Mouse (Mus musculus) heart, adult 2 months (tissue): ENCODE results near the gene Jmjd4. TPM values are rescaled to one million over a fixed set of nuclear protein-coding genes. Genes with fewer than 3 reads are reported as not detected.

Experiments used
- DNase-seq, 2 experiments: peaks; one replicate each; pipeline ENCODE4 v3.0.0; 2021
- H3K27ac ChIP-seq: fragments of 200-600 bp; 2 replicates; pipeline ENCODE4 v1.8.1; 2022
- H3K27me3 ChIP-seq: fragments of 200-500 bp; 2 replicates; pipeline ENCODE4 v1.6.1; 2012; ENCODE audit warnings: mild to moderate bottlenecking, low read length, inconsistent platforms, mixed read lengths; ENCODE audit not compliant: control insufficient read depth, insufficient read depth
- H3K36me3 ChIP-seq: fragments of 200-500 bp; 2 replicates; pipeline ENCODE4 v1.6.1; 2012; ENCODE audit warnings: low read length, inconsistent platforms; ENCODE audit not compliant: control insufficient read depth, insufficient read depth
- H3K4me1 ChIP-seq: fragments of 200-500 bp; 2 replicates; pipeline ENCODE4 v1.6.1; 2011; ENCODE audit warnings: low read length; ENCODE audit not compliant: control insufficient read depth, insufficient read depth
- H3K4me3 ChIP-seq: fragments of 200-600 bp; 2 replicates; pipeline ENCODE4 v1.8.1; 2022
- H3K79me2 ChIP-seq: fragments of 200-500 bp; replicated peaks from 2 replicates; pipeline ENCODE4 v1.6.1; 2012; ENCODE audit warnings: mild to moderate bottlenecking, inconsistent platforms, low read length, moderate library complexity, mixed read lengths; ENCODE audit not compliant: control insufficient read depth, insufficient read depth
- H3K9ac ChIP-seq: fragments of 200-500 bp; 2 replicates; pipeline ENCODE4 v1.6.1; 2012; ENCODE audit warnings: low read depth, mild to moderate bottlenecking, control low read depth, inconsistent platforms, low read length, mixed read lengths
- CTCF ChIP-seq: fragments of 200-600 bp; IDR thresholded peaks from 2 replicates; pipeline ENCODE4 v1.8.1; 2022; ENCODE audit warnings: antibody characterized with exemption, mild to moderate bottlenecking, moderate library complexity
- EP300 ChIP-seq: fragments of 200-500 bp; IDR thresholded peaks from 2 replicates; pipeline ENCODE4 v1.6.1; 2011; ENCODE audit warnings: low read depth, low read length, control low read depth; ENCODE audit not compliant: insufficient read depth
- POLR2A ChIP-seq: fragments of 200-500 bp; IDR thresholded peaks from 2 replicates; pipeline ENCODE4 v1.6.1; 2011; ENCODE audit warnings: mild to moderate bottlenecking, low read depth, low read length, control low read depth; ENCODE audit not compliant: insufficient read depth
- WGBS: fragments of 180-500 bp; shearing (Covaris S2); methylation state at CpG from one replicate; pipeline ENCODE4 v1.1.7; 2018; 5-methylcytosine and 5-hydroxymethylcytosine counted together
- intact Hi-C: fragments of 180-260 bp; cut with DNase I; formaldehyde crosslinking; loops from one replicate; pipeline ENCODE4 v1.15.1; 2025
- polyA plus RNA-seq: library from polyadenylated mRNA; depleted of rRNA; stranded (reverse); fragments of >200 nt; gene quantifications from 2 replicates; pipeline ENCODE4 v1.2.3, GENCODE M21; 2012; rRNA removed
- total RNA-seq, 2 experiments: library from RNA; stranded (reverse); gene quantifications; 2 replicates each; pipeline ENCODE4 v1.2.3; 2021

Gene Jmjd4
- total and polyA plus RNA-seq, 3 experiments = 6.6 to 12.9 (median 11.8) TPM

DNA sequence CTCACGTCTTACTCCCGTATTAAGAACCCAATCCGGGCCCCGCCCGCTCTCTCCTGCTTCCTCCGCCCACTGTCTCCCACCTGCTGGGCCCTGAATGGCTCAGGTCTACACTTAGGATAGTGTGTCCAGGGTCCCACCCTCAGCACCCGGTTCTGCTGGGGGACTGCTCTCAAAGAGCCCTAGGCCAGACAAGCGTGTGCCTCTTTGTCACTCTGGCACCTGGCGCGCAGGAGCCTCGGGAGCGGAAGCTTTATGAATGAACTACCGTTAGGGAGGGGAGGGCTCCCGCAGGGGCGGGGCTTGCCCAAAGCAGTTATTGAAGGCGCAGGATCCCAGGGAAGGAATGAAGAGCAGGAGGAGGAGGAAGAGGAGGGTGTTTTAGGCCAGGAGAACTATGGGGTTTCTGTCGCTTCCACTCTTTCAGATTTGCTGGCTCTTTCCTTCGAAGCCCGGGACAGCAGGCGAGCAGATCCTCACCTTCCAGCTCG, 55.5 kb downstream of the Jmjd4 start:
- intact Hi-C loops = no loop called here
- peak overlapping the region; percentile 93 for H3K4me3 ChIP-seq
- TF ChIP-seq POLR2A (peak; percentile 39; the same call in 1 of the 2 replicates), EP300 (no peak)
- H3K4me1 ChIP-seq = peaks cover 1% of the 10 kb centered on the region; the same call in 1 of the 2 replicates
- H3K27ac ChIP-seq = peak overlapping the region; percentile 91
- DNase-seq = peak; percentile 60 to 66
- H3K27me3 ChIP-seq = no peaks in the 10 kb centered on the region
- H3K79me2 ChIP-seq = no peaks in the 10 kb centered on the region
- H3K9ac ChIP-seq = peak overlapping the region; percentile 97
- H3K36me3 ChIP-seq = no peaks in the 10 kb centered on the region; the same call in 1 of the 2 replicates
- 2% methylated on average over 21 of the region's 21 CpGs for WGBS

GRCm38 (mm10) chr11:59505839-59506712, 56.2 kb downstream of the Jmjd4 start:
- TF ChIP-seq CTCF = no peak
- peak; percentile 29; the same call in 1 of the 2 replicates for TF ChIP-seq POLR2A
- TF ChIP-seq EP300 = peak; percentile 48; the same call in 1 of the 2 replicates
- H3K4me3 ChIP-seq = peak overlapping the region; percentile 93
- 1% methylated on average over 71 of the region's 71 CpGs for WGBS
- no peaks in the 10 kb centered on the region for H3K79me2 ChIP-seq
- peaks cover 1% of the 10 kb centered on the region; the same call in 1 of the 2 replicates for H3K4me1 ChIP-seq
- peak overlapping the region; percentile 91 for H3K27ac ChIP-seq
- H3K9ac ChIP-seq = peak overlapping the region; percentile 97
- DNase-seq = peak; percentile 93
- H3K27me3 ChIP-seq = no peaks in the 10 kb centered on the region
- intact Hi-C loops = no loop called here
- no peaks in the 10 kb centered on the region; the same call in 1 of the 2 replicates for H3K36me3 ChIP-seq

GRCm38 (mm10) chr11:59506713-59507074, 56.8 kb downstream of the Jmjd4 start:
- peak overlapping the region; percentile 97 for H3K9ac ChIP-seq
- WGBS = 2% methylated on average over 14 of the region's 14 CpGs
- H3K27me3 ChIP-seq = no peaks in the 10 kb centered on the region
- peak overlapping the region; percentile 91 for H3K27ac ChIP-seq
- H3K79me2 ChIP-seq = no peaks in the 10 kb centered on the region
- no peak for TF ChIP-seq EP300
- no peak for TF ChIP-seq POLR2A
- no peak for TF ChIP-seq CTCF
- H3K4me1 ChIP-seq = peaks cover 1% of the 10 kb centered on the region; the same call in 1 of the 2 replicates
- peak overlapping the region; percentile 93 for H3K4me3 ChIP-seq
- intact Hi-C loops = no loop called here
- no peak for DNase-seq
- H3K36me3 ChIP-seq = no peaks in the 10 kb centered on the region; the same call in 1 of the 2 replicates

Other genes starting within 250 kb of the Jmjd4 start
- gene Mrpl55, start 247.6 kb upstream of the Jmjd4 start, total RNA-seq = 100 to 1,000 TPM; 113 to 117 TPM
- 78.1 and 110 TPM in 2 replicates for gene Mrpl55, start 247.6 kb upstream of the Jmjd4 start, polyA plus RNA-seq
- gene 2310033P09Rik, start 241.7 kb upstream of the Jmjd4 start, total RNA-seq = 1 to 10 TPM; 8.4 to 9.4 TPM
- 10.7 and 12.1 TPM in 2 replicates for gene 2310033P09Rik, start 241.7 kb upstream of the Jmjd4 start, polyA plus RNA-seq
- gene Arf1, start 221.8 kb upstream of the Jmjd4 start, total RNA-seq = 100 to 1,000 TPM; 245 to 274 TPM
- 345 and 383 TPM in 2 replicates for gene Arf1, start 221.8 kb upstream of the Jmjd4 start, polyA plus RNA-seq
- gene Wnt3a, start 159.3 kb upstream of the Jmjd4 start, total RNA-seq = not detected
- gene Wnt3a, start 159.3 kb upstream of the Jmjd4 start, polyA plus RNA-seq = not detected in 2 replicates
- gene Wnt9a, start 143.1 kb upstream of the Jmjd4 start, total RNA-seq = 1 to 10 TPM; 4.3 to 4.6 TPM
- gene Wnt9a, start 143.1 kb upstream of the Jmjd4 start, polyA plus RNA-seq = 4.6 and 7.2 TPM in 2 replicates
- not detected for gene Prss38, start 74.4 kb upstream of the Jmjd4 start, total RNA-seq
- not detected in 2 replicates for gene Prss38, start 74.4 kb upstream of the Jmjd4 start, polyA plus RNA-seq
- 10 to 100 TPM; 37.7 to 42.2 TPM for gene Snap47, start 1.1 kb downstream of the Jmjd4 start, total RNA-seq
- 49.4 and 85.7 TPM in 2 replicates for gene Snap47, start 1.1 kb downstream of the Jmjd4 start, polyA plus RNA-seq
- 1 to 10 TPM; 3.0 to 4.7 TPM for gene Zfp867, start 22.4 kb downstream of the Jmjd4 start, total RNA-seq
- gene Zfp867, start 22.4 kb downstream of the Jmjd4 start, polyA plus RNA-seq = 1.00 and 2.1 TPM in 2 replicates
- gene Zkscan17, start 76.7 kb downstream of the Jmjd4 start, total RNA-seq = 10 to 100 TPM; 11.7 to 14.8 TPM
- 7.8 and 10.0 TPM in 2 replicates for gene Zkscan17, start 76.7 kb downstream of the Jmjd4 start, polyA plus RNA-seq
- gene Nlrp3, start 91.5 kb downstream of the Jmjd4 start, total RNA-seq = under 1 TPM; 0.45 to 0.55 TPM
- gene Nlrp3, start 91.5 kb downstream of the Jmjd4 start, polyA plus RNA-seq = 0.33 and 0.38 TPM in 2 replicates
- not detected for gene Olfr222, start 126.2 kb downstream of the Jmjd4 start, total RNA-seq
- gene Olfr222, start 126.2 kb downstream of the Jmjd4 start, polyA plus RNA-seq = not detected in 2 replicates
- not detected for gene Olfr223, start 143.2 kb downstream of the Jmjd4 start, total RNA-seq
- gene Olfr223, start 143.2 kb downstream of the Jmjd4 start, polyA plus RNA-seq = not detected in 2 replicates
- gene Mprip, start 211.3 kb downstream of the Jmjd4 start, total RNA-seq = 100 to 1,000 TPM; 132 to 142 TPM
- gene Mprip, start 211.3 kb downstream of the Jmjd4 start, polyA plus RNA-seq = 77.1 and 81.6 TPM in 2 replicates